Mouse (Mus musculus) spleen, adult 18-20 months (tissue): ENCODE results near the gene Zbtb18.

ENCODE experiments used
- DNase-seq, 2 experiments: peaks; one replicate each; pipeline ENCODE4 v3.0.0; 2022; ENCODE audit warnings: mixed read lengths in 2 of 2

Zbtb18 gene

DNA sequence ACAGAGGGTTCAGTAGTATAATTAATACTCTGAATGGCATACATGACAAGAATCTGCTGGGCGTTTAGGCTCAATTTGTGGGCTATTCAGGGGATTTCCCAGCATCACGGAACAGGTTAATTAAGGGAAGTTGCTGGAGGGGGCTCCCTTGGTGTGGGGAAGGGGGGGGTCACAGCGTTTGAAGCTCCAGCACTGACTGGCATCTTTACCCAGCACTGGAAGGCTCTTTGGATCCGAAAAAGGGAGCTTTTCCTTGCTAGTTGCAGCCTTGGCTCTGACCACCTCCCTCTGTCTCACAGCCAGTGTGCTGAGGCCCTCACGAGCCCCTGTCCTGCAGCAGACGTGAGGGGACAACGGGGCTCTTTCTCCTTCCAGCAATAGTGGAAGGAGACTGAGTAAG is 42.5 kb downstream of the Zbtb18 start:
- no peak for DNase-seq

DNA sequence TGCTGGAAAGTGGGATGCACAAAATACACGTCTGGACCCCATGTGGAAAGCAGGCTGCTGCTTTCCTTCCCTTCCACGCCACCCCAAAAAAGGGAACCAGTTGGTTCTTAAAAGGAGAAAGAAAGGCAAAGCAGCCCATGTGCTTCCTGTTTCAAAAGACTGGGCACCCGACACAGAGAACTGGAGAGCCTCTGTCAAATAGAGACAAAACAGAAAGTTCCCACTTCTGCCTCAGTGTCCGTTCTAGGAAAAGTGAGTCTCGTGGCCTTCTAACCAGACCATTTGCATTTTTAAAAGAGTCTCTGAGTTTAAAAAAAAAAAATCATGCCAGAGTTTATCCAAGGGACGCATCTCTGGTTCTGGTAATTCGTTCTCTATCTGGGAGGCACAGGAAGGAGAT is 47.7 kb downstream of the Zbtb18 start:
- no peak for DNase-seq

DNA sequence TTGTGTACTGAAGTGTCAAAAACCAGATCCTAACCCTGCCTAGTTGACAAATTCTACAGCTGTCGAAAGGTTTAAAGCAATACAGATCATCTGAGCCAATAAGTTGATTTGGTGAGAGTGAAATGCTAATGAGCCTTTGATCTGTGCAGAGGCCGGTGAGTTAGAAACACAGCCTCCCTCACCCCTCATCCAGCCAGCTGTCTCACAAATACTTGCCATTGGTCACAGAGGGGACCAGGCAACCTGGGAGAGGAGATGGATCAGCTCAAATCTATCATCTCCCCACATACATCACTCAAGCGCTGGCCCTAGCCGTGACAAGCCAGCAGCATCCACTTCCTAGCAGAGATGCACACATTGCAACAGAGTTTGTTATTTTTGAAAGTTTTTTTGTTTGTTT is 48.7 kb downstream of the Zbtb18 start:
- DNase-seq, result no peak

DNA sequence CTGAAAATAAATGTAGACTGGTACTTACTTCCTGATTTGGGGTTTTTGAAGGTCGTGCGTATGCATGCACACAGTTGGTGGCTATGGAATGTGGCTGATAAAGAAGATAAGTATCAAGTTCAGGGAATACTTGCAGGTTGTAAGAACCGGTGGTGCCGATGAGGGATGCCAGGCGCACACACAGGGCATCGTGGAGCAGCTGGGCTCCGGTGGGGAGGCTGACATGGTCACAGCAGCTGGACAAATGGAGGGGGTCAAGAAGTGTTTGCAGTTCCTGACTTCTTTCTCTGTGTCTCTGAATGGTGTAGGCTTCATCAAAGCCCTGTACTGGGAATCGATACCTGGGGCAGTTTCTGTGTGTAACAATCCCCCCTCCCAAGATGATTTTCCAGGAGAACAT is 49.1 kb downstream of the Zbtb18 start:
- no peak for DNase-seq

DNA sequence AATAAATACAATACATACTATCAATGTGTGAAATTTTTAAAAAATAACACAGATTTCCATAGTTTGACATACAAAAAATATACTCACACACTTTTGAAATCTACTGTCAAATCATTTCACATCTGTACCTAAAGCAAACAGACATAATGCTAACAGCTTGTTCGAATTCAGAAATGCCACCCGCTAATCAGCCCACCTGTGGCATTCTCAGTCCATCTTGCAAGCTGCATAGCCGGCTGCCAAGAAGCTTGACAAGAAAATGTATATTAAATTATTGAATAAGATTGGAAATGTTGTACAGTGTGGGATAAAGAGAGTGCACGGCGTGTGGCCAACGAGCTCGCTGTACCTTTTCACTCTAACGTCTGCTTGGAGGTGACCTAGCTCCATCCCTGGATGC is 52.2 kb downstream of the Zbtb18 start:
- no peak for DNase-seq

DNA sequence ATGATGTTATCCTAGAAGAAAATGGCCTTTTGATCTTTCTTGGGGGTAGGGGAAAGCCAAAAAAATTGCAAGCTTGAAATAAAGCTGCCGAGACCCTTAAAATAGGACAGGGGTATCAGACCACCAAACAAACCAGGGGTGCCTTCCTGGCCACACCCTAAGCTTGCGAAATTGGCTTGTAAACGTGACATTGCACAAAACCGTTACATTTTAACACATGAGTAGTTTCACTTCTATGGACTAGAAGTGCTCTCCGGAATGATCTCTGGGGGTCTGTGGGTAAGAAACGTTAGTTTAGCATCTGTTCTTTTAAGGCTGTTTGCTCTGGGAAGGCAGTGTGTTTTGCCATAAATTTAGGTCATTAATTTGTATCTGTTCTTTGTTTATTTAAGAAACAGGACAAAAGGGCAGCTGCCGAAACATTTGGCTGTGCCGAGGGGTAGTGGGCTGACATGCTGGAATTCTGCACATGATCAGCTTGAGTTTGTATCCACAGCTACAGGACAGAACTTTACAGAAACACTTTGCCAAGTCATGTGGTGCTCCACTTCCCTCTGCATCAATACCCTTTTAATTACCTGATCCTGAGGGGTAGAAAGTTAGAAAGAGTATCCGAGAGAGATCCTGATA is 52.9 kb downstream of the Zbtb18 start:
- DNase-seq, result no peak
